Mouse (Mus musculus) intestine, postnatal 0 days (tissue): ENCODE results near the gene Ddi2. TPM values are rescaled to one million over a fixed set of nuclear protein-coding genes. Genes with fewer than 3 reads are reported as not detected.
A peak's percentile ranks its signal among the peaks of the same experiment; 100 is the strongest.

Source experiments
- ATAC-seq: fragments of 200-750 bp; cut with Nextera tagmentation; 2 replicates; pipeline ENCODE4 v1.8.0; 2017; ENCODE audit warnings: mild to moderate bottlenecking, moderate TSS enrichment, moderate library complexity
- H3K27ac ChIP-seq: fragments of 300-500 bp; sonication (generic); 2 replicates; pipeline ENCODE4 v1.5.1; 2014; ENCODE audit warnings: mild to moderate bottlenecking, low read depth, low read length, moderate library complexity
- H3K27me3 ChIP-seq: fragments of 300-500 bp; sonication (generic); replicated peaks from 2 replicates; pipeline ENCODE4 v1.6.1; 2014; ENCODE audit warnings: low read length, mixed read lengths; ENCODE audit not compliant: control insufficient read depth, insufficient read depth
- H3K36me3 ChIP-seq: fragments of 300-500 bp; sonication (generic); 2 replicates; pipeline ENCODE4 v1.6.1; 2014; ENCODE audit warnings: mild to moderate bottlenecking, moderate library complexity; ENCODE audit not compliant: control insufficient read depth, insufficient read depth
- H3K4me1 ChIP-seq: fragments of 300-500 bp; sonication (generic); replicated peaks from 2 replicates; pipeline ENCODE4 v1.6.1; 2014; ENCODE audit warnings: antibody characterized with exemption, low read length, mixed read lengths; ENCODE audit not compliant: control insufficient read depth, insufficient read depth
- H3K4me2 ChIP-seq: fragments of 300-500 bp; sonication (generic); replicated peaks from 2 replicates; pipeline ENCODE4 v1.6.1; 2014; ENCODE audit warnings: low read depth, mild to moderate bottlenecking, moderate library complexity
- H3K4me3 ChIP-seq: fragments of 300-500 bp; sonication (generic); 2 replicates; pipeline ENCODE4 v1.5.1; 2014; ENCODE audit warnings: low read depth, low read length
- H3K9ac ChIP-seq: fragments of 300-500 bp; sonication (generic); 2 replicates; pipeline ENCODE4 v1.6.1; 2014; ENCODE audit warnings: mild to moderate bottlenecking, low read depth, low read length
- H3K9me3 ChIP-seq: fragments of 300-500 bp; sonication (generic); 2 replicates; pipeline ENCODE4 v1.6.1; 2016; ENCODE audit warnings: mixed run types; ENCODE audit not compliant: control insufficient read depth
- CTCF ChIP-seq: sonication (generic); IDR thresholded peaks from 2 replicates; pipeline ENCODE4 v1.5.1; 2016; ENCODE audit warnings: low read depth, mild to moderate bottlenecking, control low read depth, antibody characterized with exemption, moderate library complexity
- WGBS: fragments of 180-500 bp; shearing (Covaris S2); extraction: QIAGEN DNeasy Blood & Tissue Kit; methylation state at CpG from one replicate; pipeline ENCODE4 v1.1.7; 2014; 5-methylcytosine and 5-hydroxymethylcytosine counted together
- polyA plus RNA-seq: library from polyadenylated mRNA; unstranded; fragments of >200 nt; fragmentation: Nextera tagmentation; extraction: Ambion mirVana; gene quantifications from 2 replicates; pipeline ENCODE4 v1.2.1, GENCODE M21; 2015

The Ddi2 gene
- polyA plus RNA-seq, 1 experiment from 2014 or later = 15.9 TPM

GRCm38 (mm10) chr4:141643118-141643855 is 79.9 kb downstream of the Ddi2 start:
- no peak overlapping the region for H3K4me3 ChIP-seq
- no peak for ATAC-seq
- WGBS = 55% methylated on average over 7 of the region's 7 CpGs
- H3K27ac ChIP-seq = peak overlapping the region; percentile 7; the same call in 1 of the 2 replicates
- no peak overlapping the region for H3K4me2 ChIP-seq
- no peak for TF ChIP-seq CTCF
- peaks cover 42% of the 10 kb centered on the region for H3K36me3 ChIP-seq
- H3K4me1 ChIP-seq = no peaks in the 10 kb centered on the region; the same call in 1 of the 2 replicates
- no peaks in the 10 kb centered on the region for H3K9me3 ChIP-seq
- H3K9ac ChIP-seq = no peak overlapping the region
- H3K27me3 ChIP-seq = no peaks in the 10 kb centered on the region

GRCm38 (mm10) chr4:141641961-141642811 is 81.0 kb downstream of the Ddi2 start:
- H3K4me2 ChIP-seq = no peak overlapping the region
- H3K4me1 ChIP-seq = no peaks in the 10 kb centered on the region; the same call in 1 of the 2 replicates
- 0 out of 2 replicates have a peak, but pooled peaks have one; percentile 42 for ATAC-seq
- no peaks in the 10 kb centered on the region for H3K9me3 ChIP-seq
- no peaks in the 10 kb centered on the region for H3K27me3 ChIP-seq
- peak overlapping the region; percentile 4; the same call in 1 of the 2 replicates for H3K27ac ChIP-seq
- no peak overlapping the region for H3K4me3 ChIP-seq
- WGBS = 72% methylated on average over 25 of the region's 25 CpGs
- no peak for TF ChIP-seq CTCF
- H3K9ac ChIP-seq = no peak overlapping the region
- peaks cover 46% of the 10 kb centered on the region for H3K36me3 ChIP-seq

- TF ChIP-seq CTCF = no peak
- no peak overlapping the region for H3K9ac ChIP-seq
- WGBS = 88% methylated on average over 7 of the region's 7 CpGs
- no peaks in the 10 kb centered on the region for H3K27me3 ChIP-seq
- no peak overlapping the region for H3K4me3 ChIP-seq
- ATAC-seq = no peak
- peak overlapping the region; percentile 4; the same call in 1 of the 2 replicates for H3K27ac ChIP-seq
- H3K36me3 ChIP-seq = peaks cover 53% of the 10 kb centered on the region
- H3K4me2 ChIP-seq = no peak overlapping the region
- H3K4me1 ChIP-seq = no peaks in the 10 kb centered on the region; the same call in 1 of the 2 replicates
- H3K9me3 ChIP-seq = no peaks in the 10 kb centered on the region
Measured at GRCm38 (mm10) chr4:141641353-141641771, 81.9 kb downstream of the Ddi2 start.

DNA sequence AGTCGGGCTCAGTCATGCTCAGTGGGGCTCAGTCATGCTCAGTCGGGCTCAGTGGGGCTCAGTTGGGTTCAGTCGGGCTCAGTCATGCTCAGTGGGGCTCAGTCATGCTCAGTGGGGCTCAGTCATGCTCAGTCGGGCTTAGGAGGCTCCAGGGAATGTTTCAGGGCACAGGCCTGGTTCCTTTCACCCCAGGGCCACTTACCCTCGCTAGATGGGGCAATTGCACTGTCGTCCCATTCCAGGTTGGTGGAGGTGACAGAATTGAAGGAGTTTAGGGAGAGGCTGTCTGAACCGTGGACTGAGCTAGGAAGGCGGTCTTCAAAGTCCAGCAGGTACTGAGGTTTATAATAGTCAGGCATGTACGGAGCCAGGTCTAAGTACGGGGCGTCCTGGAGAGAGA is 83.7 kb downstream of the Ddi2 start:
- no peak for ATAC-seq
- no peak overlapping the region for H3K9ac ChIP-seq
- 80% methylated on average over 11 of the region's 11 CpGs for WGBS
- H3K4me1 ChIP-seq = no peaks in the 10 kb centered on the region; the same call in 1 of the 2 replicates
- no peaks in the 10 kb centered on the region for H3K9me3 ChIP-seq
- H3K4me2 ChIP-seq = no peak overlapping the region
- peaks cover 59% of the 10 kb centered on the region for H3K36me3 ChIP-seq
- TF ChIP-seq CTCF = peak; percentile 25; the same call in 1 of the 2 replicates
- no peak overlapping the region for H3K4me3 ChIP-seq
- no peaks in the 10 kb centered on the region for H3K27me3 ChIP-seq
- no peak overlapping the region for H3K27ac ChIP-seq

DNA sequence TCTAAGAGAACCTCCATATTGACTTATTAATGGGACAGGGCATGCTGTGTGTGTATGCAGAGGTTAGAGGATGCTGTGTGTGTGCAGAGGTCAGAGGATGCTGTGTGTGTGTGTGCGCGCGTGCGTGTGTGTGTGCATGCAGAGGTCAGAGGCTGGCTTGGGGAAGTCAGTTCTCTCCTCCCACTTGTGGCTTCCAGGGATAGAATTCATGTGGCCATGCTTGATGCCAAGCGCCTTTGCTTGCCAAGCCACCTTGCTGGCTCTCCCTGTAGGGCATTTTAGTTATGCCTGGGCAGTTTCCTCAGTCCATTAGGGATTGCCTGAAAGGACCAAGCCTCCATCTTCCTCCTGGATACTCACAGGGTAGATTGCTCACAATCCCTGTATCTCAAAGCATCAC is 86.5 kb downstream of the Ddi2 start:
- Histone ChIP-seq H3K9me3 (no peaks in the 10 kb centered on the region), H3K9ac (no peak overlapping the region), H3K4me1 (no peaks in the 10 kb centered on the region), H3K4me3 (no peak overlapping the region), H3K27me3 (no peaks in the 10 kb centered on the region), H3K27ac (no peak overlapping the region), H3K4me2 (no peak overlapping the region), H3K36me3 (peaks cover 74% of the 10 kb centered on the region)
- ATAC-seq = no peak
- WGBS = 95% methylated on average over 5 of the region's 5 CpGs
- TF ChIP-seq CTCF = no peak

- ATAC-seq = no peak
- Histone ChIP-seq H3K9me3 (no peaks in the 10 kb centered on the region), H3K27me3 (no peaks in the 10 kb centered on the region), H3K36me3 (peaks cover 74% of the 10 kb centered on the region), H3K4me1 (no peaks in the 10 kb centered on the region), H3K4me3 (no peak overlapping the region), H3K9ac (no peak overlapping the region), H3K4me2 (no peak overlapping the region), H3K27ac (no peak overlapping the region)
- TF ChIP-seq CTCF = no peak
- 84% methylated on average over 9 of the region's 9 CpGs for WGBS
Measured at GRCm38 (mm10) chr4:141635991-141636390, 87.2 kb downstream of the Ddi2 start.
